Mouse (Mus musculus): Measurements from ENCODE around the gene Ccsap. TPM values are rescaled to one million over a fixed set of nuclear protein-coding genes. Genes with fewer than 3 reads are reported as not detected.

Gene Ccsap
- 24.1 TPM for total RNA-seq (2023)

DNA sequence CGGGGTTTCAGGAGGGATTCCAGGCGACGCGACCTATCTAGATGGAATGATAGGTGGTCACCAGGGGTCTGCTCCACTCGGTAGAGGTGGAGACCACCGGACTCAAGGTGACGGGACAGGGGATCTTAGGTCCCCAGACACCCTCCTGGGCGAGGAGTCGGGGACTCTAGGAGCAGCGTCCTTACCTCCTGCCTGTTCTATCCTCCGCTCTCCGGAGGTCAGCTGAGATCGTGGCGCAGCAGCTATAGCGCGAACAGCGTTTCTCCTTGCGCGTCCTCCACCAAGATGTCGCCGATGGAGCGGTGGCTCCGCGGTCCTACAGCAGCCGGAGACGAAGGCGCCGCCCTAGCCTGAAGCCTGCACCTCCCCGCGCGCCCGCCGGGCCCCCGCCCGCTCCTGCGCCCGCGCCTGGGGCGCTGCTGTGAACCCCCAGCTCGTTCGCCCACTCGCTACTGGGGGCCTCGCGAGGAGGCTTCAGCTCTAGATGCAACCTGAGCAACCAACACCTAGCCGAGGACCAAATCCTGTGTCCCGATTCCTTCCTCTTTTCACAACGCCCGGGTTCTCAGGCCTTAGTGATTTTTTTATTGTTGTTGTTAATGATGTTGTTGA lies at the start of gene Ccsap:
Gene Ccsap (minus strand): TSS at position 562 of the 612 bp plus-strand sequence.

GRCm38 (mm10) chr8:123894502-123895097 lies 34.6 kb upstream of the Ccsap start, which contains the start of gene Acta1:
Gene Acta1 (minus strand): TSS chr8:123894751.

GRCm38 (mm10) chr8:123805718-123806373 lies 54.2 kb downstream of the Ccsap start, which contains the start of gene Rab4a:
Gene Rab4a (plus strand): TSS chr8:123805985.

Other genes starting within 250 kb of the Ccsap start
- gene Rhou, start 206.3 kb downstream of the Ccsap start, total RNA-seq (2023), result not detected
- 6.5 TPM for gene Rab4a, start 54.2 kb downstream of the Ccsap start, total RNA-seq (2023)
- not detected for gene Acta1, start 34.5 kb upstream of the Ccsap start, total RNA-seq (2023)
- gene Nup133, start 89.1 kb upstream of the Ccsap start, total RNA-seq (2023), result 23.3 TPM
- gene Abcb10, start 122.9 kb upstream of the Ccsap start, total RNA-seq (2023), result 3.1 TPM
- gene Taf5l, start 161.2 kb upstream of the Ccsap start, total RNA-seq (2023), result 70.7 TPM
- 19.1 TPM for gene Urb2, start 161.3 kb upstream of the Ccsap start, total RNA-seq (2023)

Data from CD4-positive naive resting alpha-beta T cell, adult 76 days (primary cell).